8 mouse cellular contexts compared by ENCODE assay signal in the genomic region with DNA sequence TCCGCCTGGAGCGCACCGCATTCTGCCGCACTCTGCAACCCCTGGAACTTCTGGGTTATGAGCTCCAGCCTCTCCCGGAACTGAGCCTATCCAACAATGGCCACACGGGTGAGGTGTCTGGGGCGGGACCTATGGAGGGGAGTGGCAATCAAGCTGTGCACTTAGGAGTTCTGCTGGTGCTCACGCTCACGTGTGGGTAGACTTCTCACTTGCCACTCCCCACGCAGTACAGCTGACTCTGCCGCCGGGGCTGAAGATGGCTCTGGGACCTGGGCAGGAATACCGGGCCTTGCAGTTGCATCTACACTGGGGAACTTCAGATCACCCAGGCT. TPM values are rescaled to one million over a fixed set of nuclear protein-coding genes. Genes with fewer than 3 reads are reported as not detected.
DNase-seq lines count a peak whose midpoint lies in the region; ATAC-seq and TF ChIP-seq lines count a peak whose summit lies in the region.

No protein-coding gene starts in this region.

- WGBS in embryonic facial prominence, embryonic 11.5 days: 7% methylated on average over 13 of the region's 13 CpGs
- whole genome bisulfite sequencing in hindbrain, embryonic 10.5 days: 11% methylated on average over 13 of the region's 13 CpGs
- WGBS in limb, embryonic 14.5 days: 10% methylated on average over 13 of the region's 13 CpGs
- WGBS in midbrain, embryonic 12.5 days: 4% methylated on average over 13 of the region's 13 CpGs

- peak; percentile 46 to 48 for DNase-seq in spleen, adult 18-20 months
- DNase-seq in spleen, adult 12 weeks (ENCODE audit: low spot score): no peak
- DNase-seq in embryonic facial prominence, embryonic 11.5 days (ENCODE audit: low spot score): peak; percentile 53
- peak; percentile 57 for DNase-seq in hindbrain, embryonic 10.5 days (ENCODE audit: low spot score)
- peak; percentile 49 for DNase-seq in limb, embryonic 14.5 days (ENCODE audit: low spot score)
- peak; percentile 54 to 73 for DNase-seq in thymus, adult 18-20 months
- no peak for DNase-seq in frontal cortex, postnatal 10 days (ENCODE audit: low spot score in 2 of 2)

- peaks cover 3% of the 10 kb centered on the region for H3K27me3 ChIP-seq in embryonic facial prominence, embryonic 11.5 days (ENCODE audit: control insufficient read depth, insufficient read depth, low read length)
- H3K27me3 ChIP-seq in hindbrain, embryonic 10.5 days (ENCODE audit: insufficient read depth, poor library complexity, severe bottlenecking): peaks cover 51% of the 10 kb centered on the region
- H3K27me3 ChIP-seq in limb, embryonic 14.5 days (ENCODE audit: control insufficient read depth, insufficient read depth, low read length): no peaks in the 10 kb centered on the region
- peaks cover 56% of the 10 kb centered on the region for H3K27me3 ChIP-seq in midbrain, embryonic 12.5 days

- peak overlapping the region; percentile 74 for H3K4me2 ChIP-seq in embryonic facial prominence, embryonic 11.5 days (ENCODE audit: low read depth, low read length)
- peak overlapping the region; percentile 77 for H3K4me2 ChIP-seq in limb, embryonic 14.5 days (replicated peaks; ENCODE audit: low read depth, low read length, severe bottlenecking)
- H3K4me2 ChIP-seq in midbrain, embryonic 12.5 days (replicated peaks): peak overlapping the region; percentile 55

- 0 out of 2 replicates have a peak, but pooled peaks have one; percentile 35 for TF ChIP-seq POLR2A in limb, embryonic 14.5 days (IDR thresholded peaks at IDR 0.05; ENCODE audit: borderline replicate concordance, extremely low read depth, insufficient read depth, insufficient read length)

- H3K4me1 ChIP-seq in embryonic facial prominence, embryonic 11.5 days (ENCODE audit: control insufficient read depth, insufficient read depth, low read length): no peaks in the 10 kb centered on the region; the same call in none of the 2 replicates
- H3K4me1 ChIP-seq in hindbrain, embryonic 10.5 days (replicated peaks): peaks cover 28% of the 10 kb centered on the region
- peaks cover 24% of the 10 kb centered on the region for H3K4me1 ChIP-seq in limb, embryonic 14.5 days (ENCODE audit: control insufficient read depth, insufficient read depth, low read length)
- peaks cover 18% of the 10 kb centered on the region for H3K4me1 ChIP-seq in midbrain, embryonic 12.5 days

- peak overlapping the region; percentile 36 for H3K4me3 ChIP-seq in embryonic facial prominence, embryonic 11.5 days (ENCODE audit: low read depth, low read length)
- H3K4me3 ChIP-seq in hindbrain, embryonic 10.5 days: peak overlapping the region; percentile 53
- peak overlapping the region; percentile 48 for H3K4me3 ChIP-seq in limb, embryonic 14.5 days (replicated peaks; ENCODE audit: low read length)
- H3K4me3 ChIP-seq in midbrain, embryonic 12.5 days: peak overlapping the region; percentile 34

- no peaks in the 10 kb centered on the region for H3K36me3 ChIP-seq in embryonic facial prominence, embryonic 11.5 days (replicated peaks; ENCODE audit: control insufficient read depth, insufficient read depth, low read depth, low read length)
- H3K36me3 ChIP-seq in hindbrain, embryonic 10.5 days: no peaks in the 10 kb centered on the region
- no peaks in the 10 kb centered on the region for H3K36me3 ChIP-seq in limb, embryonic 14.5 days (ENCODE audit: control insufficient read depth, insufficient read depth, low read length)
- no peaks in the 10 kb centered on the region for H3K36me3 ChIP-seq in midbrain, embryonic 12.5 days

- ATAC-seq in embryonic facial prominence, embryonic 11.5 days (replicated peaks; ENCODE audit: insufficient number of reproducible peaks, low FRiP score, low TSS enrichment, low read depth): peak; percentile 58
- peak; percentile 76 for ATAC-seq in limb, embryonic 14.5 days (ENCODE audit: low FRiP score, low read depth)
- ATAC-seq in midbrain, embryonic 12.5 days (ENCODE audit: low FRiP score, low read depth): no peak

- H3K9me3 ChIP-seq in embryonic facial prominence, embryonic 11.5 days (replicated peaks; ENCODE audit: control insufficient read depth, low read length): no peaks in the 10 kb centered on the region
- no peaks in the 10 kb centered on the region for H3K9me3 ChIP-seq in hindbrain, embryonic 10.5 days
- no peaks in the 10 kb centered on the region for H3K9me3 ChIP-seq in limb, embryonic 14.5 days (ENCODE audit: control insufficient read depth, low read length)
- H3K9me3 ChIP-seq in midbrain, embryonic 12.5 days: no peaks in the 10 kb centered on the region

- H3K9ac ChIP-seq in embryonic facial prominence, embryonic 11.5 days (replicated peaks; ENCODE audit: low read length): peak overlapping the region; percentile 50
- peak overlapping the region; percentile 52 for H3K9ac ChIP-seq in limb, embryonic 14.5 days (ENCODE audit: low read depth, low read length, severe bottlenecking)
- peak overlapping the region; percentile 31; the same call in 1 of the 2 replicates for H3K9ac ChIP-seq in midbrain, embryonic 12.5 days (replicated peaks)

- no peak overlapping the region for H3K27ac ChIP-seq in embryonic facial prominence, embryonic 11.5 days (replicated peaks; ENCODE audit: low read depth, low read length)
- H3K27ac ChIP-seq in hindbrain, embryonic 10.5 days: peak overlapping the region; percentile 76
- H3K27ac ChIP-seq in limb, embryonic 14.5 days (replicated peaks; ENCODE audit: low read depth, low read length): no peak overlapping the region
- no peak overlapping the region for H3K27ac ChIP-seq in midbrain, embryonic 12.5 days (replicated peaks)

RNA-seq across cellular contexts. Expression of a gene that starts 1.9 kb away (rescaled TPM):
- 0.41 and 0.52 TPM in 2 replicates for polyA plus RNA-seq in embryonic facial prominence, embryonic 11.5 days (2014; fragmentation: Nextera tagmentation; extraction: Ambion mirVana)
- 0.76 and 0.93 TPM in 2 replicates for polyA plus RNA-seq in hindbrain, embryonic 10.5 days (2016; fragmentation: Nextera tagmentation; extraction: Ambion mirVana)
- polyA plus RNA-seq in limb, embryonic 14.5 days (2012; rRNA removed): 4.9 TPM in 2 replicates
- 1.0 and 1.2 TPM in 2 replicates for polyA plus RNA-seq in limb, embryonic 14.5 days (2014; fragmentation: Nextera tagmentation; extraction: Ambion mirVana)
- polyA plus RNA-seq in midbrain, embryonic 12.5 days (2016; fragmentation: Nextera tagmentation; extraction: Ambion mirVana): 0.52 and 0.61 TPM in 2 replicates

RNA-seq across cellular contexts. Expression of a gene that starts 9.1 kb away (rescaled TPM):
- polyA plus RNA-seq in embryonic facial prominence, embryonic 11.5 days (2014; fragmentation: Nextera tagmentation; extraction: Ambion mirVana): 41.0 and 43.7 TPM in 2 replicates
- 47.2 and 50.5 TPM in 2 replicates for polyA plus RNA-seq in hindbrain, embryonic 10.5 days (2016; fragmentation: Nextera tagmentation; extraction: Ambion mirVana)
- 84.9 and 108 TPM in 2 replicates for polyA plus RNA-seq in limb, embryonic 14.5 days (2012; rRNA removed)
- 25.2 and 27.6 TPM in 2 replicates for polyA plus RNA-seq in limb, embryonic 14.5 days (2014; fragmentation: Nextera tagmentation; extraction: Ambion mirVana)
- polyA plus RNA-seq in midbrain, embryonic 12.5 days (2016; fragmentation: Nextera tagmentation; extraction: Ambion mirVana): 33.1 TPM in 2 replicates

RNA-seq across cellular contexts. Expression of a gene that starts 14.9 kb away (rescaled TPM):
- polyA plus RNA-seq in embryonic facial prominence, embryonic 11.5 days (2014; fragmentation: Nextera tagmentation; extraction: Ambion mirVana): 97.9 and 99.1 TPM in 2 replicates
- 55.9 and 65.7 TPM in 2 replicates for polyA plus RNA-seq in hindbrain, embryonic 10.5 days (2016; fragmentation: Nextera tagmentation; extraction: Ambion mirVana)
- polyA plus RNA-seq in limb, embryonic 14.5 days (2012; rRNA removed): 206 and 361 TPM in 2 replicates
- polyA plus RNA-seq in limb, embryonic 14.5 days (2014; fragmentation: Nextera tagmentation; extraction: Ambion mirVana): 382 and 495 TPM in 2 replicates
- polyA plus RNA-seq in midbrain, embryonic 12.5 days (2016; fragmentation: Nextera tagmentation; extraction: Ambion mirVana): 46.0 and 61.3 TPM in 2 replicates

RNA-seq across cellular contexts. Expression of a gene that starts 15.9 kb away (rescaled TPM):
- polyA plus RNA-seq in embryonic facial prominence, embryonic 11.5 days (2014; fragmentation: Nextera tagmentation; extraction: Ambion mirVana): 54.6 and 61.1 TPM in 2 replicates
- 45.2 and 50.9 TPM in 2 replicates for polyA plus RNA-seq in hindbrain, embryonic 10.5 days (2016; fragmentation: Nextera tagmentation; extraction: Ambion mirVana)
- polyA plus RNA-seq in limb, embryonic 14.5 days (2012; rRNA removed): 118 and 175 TPM in 2 replicates
- 78.8 and 92.8 TPM in 2 replicates for polyA plus RNA-seq in limb, embryonic 14.5 days (2014; fragmentation: Nextera tagmentation; extraction: Ambion mirVana)
- polyA plus RNA-seq in midbrain, embryonic 12.5 days (2016; fragmentation: Nextera tagmentation; extraction: Ambion mirVana): 45.0 and 47.9 TPM in 2 replicates

RNA-seq across cellular contexts. Expression of a gene that starts 25.1 kb away (rescaled TPM):
- not detected in 2 replicates for polyA plus RNA-seq in embryonic facial prominence, embryonic 11.5 days (2014; fragmentation: Nextera tagmentation; extraction: Ambion mirVana)
- polyA plus RNA-seq in hindbrain, embryonic 10.5 days (2016; fragmentation: Nextera tagmentation; extraction: Ambion mirVana): not detected in 2 replicates
- polyA plus RNA-seq in limb, embryonic 14.5 days (2012; rRNA removed): not detected in 2 replicates
- not detected in 2 replicates for polyA plus RNA-seq in limb, embryonic 14.5 days (2014; fragmentation: Nextera tagmentation; extraction: Ambion mirVana)
- polyA plus RNA-seq in midbrain, embryonic 12.5 days (2016; fragmentation: Nextera tagmentation; extraction: Ambion mirVana): not detected in 2 replicates

Comparison
In these comparisons a context has a peak if more than half of its experiments do, and no peak if none do; other contexts are left out.
1. DNase-seq: peak in spleen, adult 18-20 months (2 of 2), embryonic facial prominence, embryonic 11.5 days (single experiment), hindbrain, embryonic 10.5 days (single experiment), limb, embryonic 14.5 days (single experiment) and thymus, adult 18-20 months (2 of 2); none in spleen, adult 12 weeks (single experiment) and frontal cortex, postnatal 10 days (0 of 2).
2. Peak in every context shown above with its lines, with median percentiles within 50 percentile points of each other: H3K4me2 ChIP-seq, H3K4me3 ChIP-seq and H3K9ac ChIP-seq.